Mouse (Mus musculus): ENCODE results near the gene Ksr1. TPM values are rescaled to one million over a fixed set of nuclear protein-coding genes. Genes with fewer than 3 reads are reported as not detected.

The Ksr1 gene
- polyA plus RNA-seq, 1 experiment from 2014 or later, result 4.2 TPM

GRCm38 (mm10) chr11:79144741-79145140 is 1.5 kb downstream of the Ksr1 start:
- H3K27me3 ChIP-seq, result no peaks in the 10 kb centered on the region
- H3K36me3 ChIP-seq, result no peaks in the 10 kb centered on the region
- H3K4me3 ChIP-seq, result peak overlapping the region; percentile 76
- peak overlapping the region; percentile 89 for H3K9ac ChIP-seq
- no peak overlapping the region for H3K27ac ChIP-seq
- H3K4me2 ChIP-seq (replicated peaks), result peak overlapping the region; percentile 73
- 58% methylated on average over 1 of the region's 1 CpGs for WGBS
- ATAC-seq (ENCODE audit: low FRiP score, low read depth), result no peak
- H3K9me3 ChIP-seq, result no peaks in the 10 kb centered on the region
- H3K4me1 ChIP-seq, result peaks cover 49% of the 10 kb centered on the region

DNA sequence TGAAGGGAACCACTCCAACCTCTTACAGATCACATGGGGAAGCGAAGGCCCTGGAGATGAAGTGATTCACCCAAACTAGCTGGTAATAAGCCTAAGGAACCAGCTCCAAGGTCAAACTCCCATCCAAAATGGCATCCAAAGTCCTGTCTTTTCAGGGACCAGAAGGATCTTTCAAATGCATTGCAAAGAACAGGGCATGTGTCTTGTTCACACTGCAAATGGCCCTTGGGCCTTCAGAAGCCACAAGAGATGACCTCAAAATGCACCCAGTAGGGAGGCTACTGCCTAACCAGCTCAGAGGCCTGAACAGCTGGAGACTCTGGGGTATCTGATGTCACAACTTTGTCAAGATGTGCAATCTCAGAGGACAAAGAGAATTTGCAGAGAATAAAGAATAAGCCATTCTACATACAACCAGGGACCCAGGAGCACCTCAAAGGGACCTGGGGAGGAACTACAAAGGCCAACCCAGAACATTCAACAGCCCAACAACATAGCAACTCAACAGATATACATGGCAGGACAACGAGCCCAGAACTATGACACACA is 2.1 kb downstream of the Ksr1 start:
- peaks cover 49% of the 10 kb centered on the region for H3K4me1 ChIP-seq
- H3K9me3 ChIP-seq, result no peaks in the 10 kb centered on the region
- no peak for ATAC-seq (ENCODE audit: low FRiP score, low read depth)
- H3K36me3 ChIP-seq, result no peaks in the 10 kb centered on the region
- peak overlapping the region; percentile 73 for H3K4me2 ChIP-seq (replicated peaks)
- H3K9ac ChIP-seq, result no peak overlapping the region
- 0 out of 2 replicates have a peak overlapping the region, but pooled peaks have one; percentile 76 for H3K4me3 ChIP-seq
- H3K27me3 ChIP-seq, result no peaks in the 10 kb centered on the region
- no peak overlapping the region for H3K27ac ChIP-seq
- 81% methylated on average over 2 of the region's 2 CpGs for WGBS

GRCm38 (mm10) chr11:79143322-79143721 is 2.9 kb downstream of the Ksr1 start:
- no peak for ATAC-seq (ENCODE audit: low FRiP score, low read depth)
- Histone ChIP-seq H3K36me3 (no peaks in the 10 kb centered on the region), H3K4me1 (peaks cover 52% of the 10 kb centered on the region), H3K4me2 (replicated peaks) (peak overlapping the region; percentile 73), H3K9me3 (no peaks in the 10 kb centered on the region), H3K4me3 (no peak overlapping the region), H3K27ac (no peak overlapping the region), H3K9ac (no peak overlapping the region), H3K27me3 (no peaks in the 10 kb centered on the region)
- WGBS, result 86% methylated on average over 3 of the region's 3 CpGs

GRCm38 (mm10) chr11:79142381-79142780 is 3.8 kb downstream of the Ksr1 start:
- no peaks in the 10 kb centered on the region for H3K9me3 ChIP-seq
- H3K36me3 ChIP-seq, result no peaks in the 10 kb centered on the region
- H3K4me3 ChIP-seq, result no peak overlapping the region
- H3K9ac ChIP-seq, result no peak overlapping the region
- no peaks in the 10 kb centered on the region for H3K27me3 ChIP-seq
- ATAC-seq (ENCODE audit: low FRiP score, low read depth), result no peak
- H3K27ac ChIP-seq, result no peak overlapping the region
- peaks cover 58% of the 10 kb centered on the region for H3K4me1 ChIP-seq
- no peak overlapping the region for H3K4me2 ChIP-seq (replicated peaks)
- whole genome bisulfite sequencing, result 87% methylated on average over 11 of the region's 11 CpGs

- no peaks in the 10 kb centered on the region for H3K27me3 ChIP-seq
- H3K9ac ChIP-seq, result peak overlapping the region; percentile 31
- H3K4me3 ChIP-seq, result no peak overlapping the region
- no peaks in the 10 kb centered on the region for H3K36me3 ChIP-seq
- WGBS, result 23% methylated on average over 11 of the region's 11 CpGs
- H3K9me3 ChIP-seq, result no peaks in the 10 kb centered on the region
- peak overlapping the region; percentile 3; the same call in 1 of the 2 replicates for H3K4me2 ChIP-seq (replicated peaks)
- peak overlapping the region; percentile 6; the same call in 1 of the 2 replicates for H3K27ac ChIP-seq
- ATAC-seq (ENCODE audit: low FRiP score, low read depth), result no peak
- H3K4me1 ChIP-seq, result peaks cover 59% of the 10 kb centered on the region
These were observed 4.7 kb downstream of the Ksr1 start for GRCm38 (mm10) chr11:79141235-79142109.

DNA sequence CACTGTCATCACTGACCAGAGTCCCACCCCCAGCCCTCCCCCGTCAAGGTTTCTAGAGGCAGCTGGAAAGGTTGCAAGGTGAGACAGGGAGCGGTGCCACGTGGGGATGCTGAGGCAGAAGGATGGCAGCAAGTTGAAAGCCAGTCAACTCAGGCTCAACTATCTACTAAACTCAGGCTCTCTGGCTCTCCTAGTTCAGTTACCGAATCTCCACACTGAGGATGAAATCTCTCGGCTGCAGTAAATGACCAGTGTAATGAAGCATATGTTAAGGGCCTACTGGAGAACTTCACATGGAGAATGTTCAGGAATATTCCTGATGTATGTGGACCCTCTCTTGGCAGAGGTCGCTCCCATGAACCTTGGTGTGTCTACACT is 5.7 kb downstream of the Ksr1 start:
- H3K9ac ChIP-seq, result no peak overlapping the region
- WGBS, result 87% methylated on average over 6 of the region's 6 CpGs
- no peak overlapping the region for H3K27ac ChIP-seq
- H3K9me3 ChIP-seq, result no peaks in the 10 kb centered on the region
- peaks cover 69% of the 10 kb centered on the region for H3K4me1 ChIP-seq
- no peak overlapping the region for H3K4me3 ChIP-seq
- no peaks in the 10 kb centered on the region for H3K27me3 ChIP-seq
- H3K36me3 ChIP-seq, result no peaks in the 10 kb centered on the region
- H3K4me2 ChIP-seq (replicated peaks), result no peak overlapping the region
- ATAC-seq (ENCODE audit: low FRiP score, low read depth), result no peak

GRCm38 (mm10) chr11:79139878-79140510 is 6.2 kb downstream of the Ksr1 start:
- WGBS, result 90% methylated on average over 11 of the region's 11 CpGs
- H3K27me3 ChIP-seq, result no peaks in the 10 kb centered on the region
- no peaks in the 10 kb centered on the region for H3K36me3 ChIP-seq
- no peak overlapping the region for H3K4me3 ChIP-seq
- ATAC-seq (ENCODE audit: low FRiP score, low read depth), result no peak
- no peak overlapping the region for H3K9ac ChIP-seq
- H3K27ac ChIP-seq, result no peak overlapping the region
- H3K4me2 ChIP-seq (replicated peaks), result no peak overlapping the region
- peaks cover 69% of the 10 kb centered on the region for H3K4me1 ChIP-seq
- H3K9me3 ChIP-seq, result no peaks in the 10 kb centered on the region

DNA sequence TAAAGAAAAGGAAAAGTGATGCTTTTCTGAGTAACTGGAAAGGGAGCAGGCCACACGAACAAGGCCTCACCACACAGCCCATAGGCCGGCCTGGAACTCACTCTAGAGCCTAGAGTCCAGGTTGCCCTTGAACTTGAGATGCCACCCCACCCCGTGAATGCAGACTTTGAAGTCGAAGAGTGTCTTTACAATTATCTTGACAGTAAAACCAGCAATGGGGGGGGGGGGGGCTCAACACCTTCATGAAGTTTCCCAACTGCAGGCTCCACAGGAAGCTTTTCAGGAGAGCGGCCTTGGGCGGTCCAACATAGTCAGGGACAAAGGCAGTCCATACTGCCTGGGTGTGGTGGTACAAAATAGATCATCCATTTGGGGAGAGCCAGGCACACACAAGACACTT is 7.6 kb downstream of the Ksr1 start:
- Histone ChIP-seq H3K27me3 (no peaks in the 10 kb centered on the region), H3K9ac (no peak overlapping the region), H3K4me3 (no peak overlapping the region), H3K4me1 (peaks cover 63% of the 10 kb centered on the region), H3K9me3 (no peaks in the 10 kb centered on the region), H3K36me3 (no peaks in the 10 kb centered on the region), H3K27ac (no peak overlapping the region; the same call in 1 of the 2 replicates), H3K4me2 (replicated peaks) (no peak overlapping the region)
- ATAC-seq (ENCODE audit: low FRiP score, low read depth), result no peak
- WGBS, result 84% methylated on average over 6 of the region's 6 CpGs

- Histone ChIP-seq H3K4me1 (peaks cover 58% of the 10 kb centered on the region), H3K4me3 (no peak overlapping the region), H3K27ac (no peak overlapping the region), H3K36me3 (no peaks in the 10 kb centered on the region), H3K9ac (no peak overlapping the region), H3K4me2 (replicated peaks) (no peak overlapping the region), H3K27me3 (no peaks in the 10 kb centered on the region), H3K9me3 (no peaks in the 10 kb centered on the region)
- WGBS, result 79% methylated on average over 5 of the region's 5 CpGs
- no peak for ATAC-seq (ENCODE audit: low FRiP score, low read depth)
These were observed 9.0 kb downstream of the Ksr1 start for GRCm38 (mm10) chr11:79137245-79137644.

GRCm38 (mm10) chr11:79135685-79136360 is 10.4 kb downstream of the Ksr1 start:
- Histone ChIP-seq H3K27me3 (no peaks in the 10 kb centered on the region), H3K27ac (0 out of 2 replicates have a peak overlapping the region, but pooled peaks have one; percentile 33), H3K4me1 (peaks cover 58% of the 10 kb centered on the region), H3K4me3 (no peak overlapping the region), H3K9me3 (no peaks in the 10 kb centered on the region), H3K36me3 (no peaks in the 10 kb centered on the region), H3K4me2 (replicated peaks) (no peak overlapping the region), H3K9ac (no peak overlapping the region)
- ATAC-seq (ENCODE audit: low FRiP score, low read depth), result no peak
- WGBS, result 30% methylated on average over 7 of the region's 7 CpGs

- H3K4me3 ChIP-seq, result no peak overlapping the region
- no peak overlapping the region for H3K4me2 ChIP-seq (replicated peaks)
- H3K9me3 ChIP-seq, result no peaks in the 10 kb centered on the region
- H3K9ac ChIP-seq, result no peak overlapping the region
- no peaks in the 10 kb centered on the region for H3K27me3 ChIP-seq
- ATAC-seq (ENCODE audit: low FRiP score, low read depth), result no peak
- H3K27ac ChIP-seq, result peak overlapping the region; percentile 1; the same call in 1 of the 2 replicates
- H3K4me1 ChIP-seq, result peaks cover 58% of the 10 kb centered on the region
- 95% methylated on average over 13 of the region's 13 CpGs for WGBS
- no peaks in the 10 kb centered on the region for H3K36me3 ChIP-seq
These were observed 11.1 kb downstream of the Ksr1 start for GRCm38 (mm10) chr11:79135105-79135503.

All from limb, embryonic 13.5 days (tissue).